Mouse (Mus musculus): ENCODE measurements at regions not wholly inside any gene's neighbourhood (a gene's known extent, or its start where the extent isn't known, plus 50 kb on each side); places are given as distances from the start of the nearest gene placed in this dataset.

GRCm38 (mm10) chr7:83251995-83252563, 332.6 kb upstream of the Tmc3 start:
- no peak for DNase-seq (ENCODE audit: low read depth)

DNA sequence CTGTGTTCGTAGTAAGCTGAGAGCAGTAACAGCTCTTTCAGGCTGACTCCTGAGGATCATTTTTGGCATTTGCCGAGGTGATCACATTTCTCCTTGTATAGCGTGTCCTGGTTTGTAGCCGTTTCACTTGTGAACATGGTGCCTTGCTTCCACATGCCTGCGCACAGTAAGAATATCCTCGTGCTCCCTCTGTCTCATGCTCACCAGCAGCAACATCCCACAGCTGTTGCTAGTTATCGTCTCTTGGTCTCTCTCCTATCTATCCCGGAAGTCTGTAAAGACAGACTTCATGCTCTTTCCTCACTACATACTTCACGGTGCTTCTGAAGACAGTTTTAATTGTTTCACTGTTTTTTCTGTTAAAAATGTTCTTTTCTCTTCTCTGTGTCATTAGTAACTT, 331.7 kb upstream of the Tmc3 start:
- DNase-seq (ENCODE audit: low read depth): no peak

DNA sequence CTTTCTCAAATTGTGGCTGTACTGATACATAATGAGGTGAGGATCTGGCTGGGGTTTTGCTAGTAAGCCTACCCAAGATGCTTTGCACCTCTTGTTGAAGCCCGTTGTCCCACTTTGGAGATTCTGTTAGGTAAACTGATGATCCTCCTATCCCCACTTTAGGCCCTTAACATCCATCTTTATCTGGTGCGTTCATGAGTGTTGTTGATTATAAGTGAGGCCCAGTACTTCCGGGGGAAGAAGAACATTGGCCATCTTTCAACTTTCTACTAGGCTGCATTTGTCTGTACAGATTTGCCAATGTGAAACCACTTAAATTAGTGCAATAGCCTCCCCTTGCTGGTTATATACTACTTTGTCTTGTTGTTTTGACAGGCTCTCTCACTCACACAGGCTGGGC, 331.3 kb upstream of the Tmc3 start:
- no peak for DNase-seq (ENCODE audit: low read depth)

DNA sequence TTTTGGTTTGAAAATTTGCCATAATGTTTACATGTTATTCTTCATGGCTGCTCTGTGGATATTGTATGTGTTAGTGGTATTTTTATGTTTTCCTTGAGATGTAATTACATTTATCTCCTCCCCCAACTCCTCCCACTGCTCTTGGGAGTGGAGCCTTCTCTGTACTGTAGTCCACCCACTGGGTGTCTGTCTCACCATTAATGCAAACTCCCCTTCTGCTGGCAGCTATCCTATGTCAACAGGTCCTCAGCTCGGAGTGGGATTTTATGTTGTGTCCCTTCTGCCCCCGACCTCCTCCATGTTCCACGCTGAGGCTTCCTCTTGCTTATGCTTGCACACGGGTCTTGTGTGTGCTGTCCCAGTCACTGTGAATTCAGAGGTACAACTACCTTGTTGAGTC, 330.3 kb upstream of the Tmc3 start:
- no peak for DNase-seq (ENCODE audit: low read depth)

DNA sequence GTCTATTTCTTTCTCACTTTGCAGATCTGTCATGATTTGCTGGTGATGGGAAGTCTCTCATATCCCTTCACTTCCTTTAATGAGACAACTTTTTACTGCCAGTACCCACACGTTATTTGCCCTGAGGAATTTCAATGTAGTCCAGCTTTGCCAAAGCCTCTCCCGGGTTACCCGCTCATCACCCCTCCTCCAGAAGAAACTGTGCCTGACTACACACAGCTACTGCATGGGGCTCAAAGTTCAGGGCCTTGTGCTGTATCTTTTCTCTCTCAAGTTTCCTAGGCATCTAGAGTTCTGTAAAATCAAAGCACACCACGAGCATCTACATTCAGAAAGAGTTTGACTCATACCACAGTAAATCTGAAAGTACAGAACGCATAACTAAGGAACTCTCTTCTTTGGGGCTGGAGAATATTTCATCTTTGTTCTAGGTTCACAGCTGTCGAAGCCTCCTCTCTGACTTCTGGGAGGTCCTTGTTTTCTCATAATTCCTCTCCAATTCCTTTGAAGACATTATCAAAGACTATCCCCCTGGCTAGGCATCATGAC, 328.4 kb upstream of the Tmc3 start:
- DNase-seq (ENCODE audit: low read depth): no peak

DNA sequence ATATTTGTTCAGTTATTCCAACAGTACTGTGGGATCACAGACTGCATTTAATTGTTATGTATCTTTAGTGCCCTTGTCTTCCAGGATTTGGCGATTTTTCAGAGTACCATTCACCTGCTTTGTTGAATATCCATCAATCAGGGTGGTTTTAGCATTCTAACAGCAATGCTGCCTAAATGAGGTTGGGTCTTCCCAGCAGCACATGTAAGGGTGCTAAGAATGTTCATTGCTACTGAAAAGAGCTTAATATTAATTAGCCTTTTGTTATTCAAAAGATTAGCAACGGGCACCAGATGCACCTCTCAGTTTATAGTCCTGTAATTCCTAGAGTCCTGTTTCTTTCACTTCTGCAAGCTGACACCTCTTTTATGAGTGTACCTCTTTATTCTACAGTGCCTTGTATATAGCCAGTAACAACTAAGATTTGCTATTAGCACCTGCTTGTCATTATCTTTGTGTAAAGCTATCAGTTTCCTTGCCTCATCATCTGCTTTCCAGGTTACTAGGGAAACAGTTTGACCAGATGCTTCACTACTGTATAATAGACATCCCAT, 326.3 kb upstream of the Tmc3 start:
- no peak for DNase-seq (ENCODE audit: low read depth)

DNA sequence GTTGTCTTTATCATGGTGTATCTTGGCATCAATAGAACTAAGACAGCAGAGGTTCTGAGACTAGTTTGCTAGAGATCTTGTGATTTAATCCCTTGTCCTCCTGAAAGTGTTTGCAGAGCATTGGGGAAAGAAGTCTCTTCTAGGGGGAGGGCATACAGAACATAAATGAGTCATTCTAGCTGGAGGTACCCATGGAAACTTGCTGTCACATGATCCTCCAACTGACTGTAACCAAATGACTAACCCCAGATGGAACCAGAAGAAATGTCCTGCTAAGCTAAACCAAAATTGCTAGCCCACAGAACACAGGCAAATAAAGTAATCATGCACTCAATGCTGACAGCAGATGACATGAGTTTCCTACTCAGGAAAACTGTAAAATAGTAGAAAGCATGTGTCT, 323.2 kb upstream of the Tmc3 start:
- no peak for DNase-seq (ENCODE audit: low read depth)

DNA sequence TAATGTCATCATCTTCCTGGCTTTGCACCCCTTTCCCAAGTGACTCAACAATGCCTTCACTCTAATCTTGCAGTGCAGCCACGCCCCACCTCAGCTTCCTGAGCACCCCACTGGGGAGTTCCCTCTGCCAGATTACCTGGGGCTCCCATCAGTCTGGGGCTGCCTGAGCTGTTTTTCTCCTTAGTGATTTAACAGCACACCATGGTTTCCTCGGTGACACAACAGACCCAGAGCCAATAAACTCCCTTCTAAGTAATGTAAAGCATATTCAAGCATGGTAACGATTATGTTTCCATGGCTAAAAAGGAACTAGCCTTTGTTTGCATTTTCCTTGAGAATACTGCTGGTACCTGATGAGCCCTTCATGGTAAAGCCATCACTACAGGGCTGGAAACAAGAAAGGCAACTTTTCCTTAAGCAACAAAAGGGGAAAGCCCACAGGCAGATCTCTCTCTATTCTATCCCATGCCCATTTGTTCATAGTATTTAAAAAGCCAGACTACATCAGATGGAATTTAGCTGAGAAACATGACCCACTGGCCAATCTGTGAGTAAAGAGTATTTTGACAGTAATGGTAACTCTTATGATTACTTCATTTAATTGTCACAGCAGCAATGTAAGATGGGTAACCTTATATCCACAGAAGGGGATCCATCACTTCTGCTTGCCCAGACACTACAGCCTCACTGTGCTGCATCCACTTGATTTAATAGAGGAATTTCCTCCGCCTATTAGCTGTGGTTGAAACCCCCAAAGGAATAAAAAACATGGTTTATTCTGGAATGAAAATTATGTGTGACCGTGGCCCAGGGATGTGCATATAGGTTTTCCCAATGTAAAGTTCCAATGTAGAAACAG, 294.6 kb upstream of the Tmc3 start:
- DNase-seq (ENCODE audit: low read depth): no peak

- DNase-seq (ENCODE audit: low read depth): no peak
Observed at GRCm38 (mm10) chr7:83307112-83307511, 277.6 kb upstream of the Tmc3 start.

- DNase-seq (ENCODE audit: low read depth): no peak
Observed at GRCm38 (mm10) chr7:83312172-83312571, 272.6 kb upstream of the Tmc3 start.

- DNase-seq (ENCODE audit: low read depth): no peak
Observed at GRCm38 (mm10) chr7:83329809-83330412, 254.8 kb upstream of the Tmc3 start.

- DNase-seq (ENCODE audit: low read depth): no peak
Observed at GRCm38 (mm10) chr7:83347103-83347754, 237.5 kb upstream of the Tmc3 start.

DNA sequence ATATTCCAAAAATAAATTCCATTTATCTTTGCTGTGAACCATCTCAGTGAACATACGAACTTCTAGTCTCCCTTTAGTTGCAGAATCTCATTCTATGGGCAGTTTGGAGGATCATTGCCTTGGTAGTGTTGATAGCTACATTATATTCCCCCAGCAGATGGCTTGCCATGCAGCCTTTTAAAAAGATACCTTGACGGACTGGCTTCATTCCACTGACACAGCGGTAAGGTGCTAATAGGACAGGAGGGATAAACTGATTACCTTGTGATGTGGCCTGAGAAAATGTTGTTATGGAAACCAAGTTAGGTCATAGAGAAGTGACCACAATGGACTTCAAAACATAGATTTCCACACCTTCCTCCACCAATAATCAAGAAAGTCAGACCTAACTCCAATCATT, 215.5 kb upstream of the Tmc3 start:
- DNase-seq (ENCODE audit: low read depth): no peak

DNA sequence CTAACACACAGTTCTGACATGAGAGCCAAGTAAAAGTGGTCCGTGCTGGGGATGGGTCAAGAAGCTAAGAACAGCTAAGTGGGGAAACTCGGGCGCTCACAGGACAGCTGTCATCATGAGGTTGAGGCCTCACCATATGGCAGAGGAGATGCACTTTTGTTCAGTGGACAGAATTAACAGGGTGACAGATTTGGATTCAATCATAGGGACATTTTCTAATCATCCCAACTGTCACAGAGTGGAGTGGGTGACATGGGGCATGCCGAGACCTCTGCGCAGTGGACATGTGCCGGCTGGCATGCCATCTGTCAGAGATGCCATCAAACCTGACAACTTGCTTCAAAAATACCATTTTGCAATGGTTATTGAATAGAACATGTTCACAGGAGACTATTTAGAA, 215.1 kb upstream of the Tmc3 start:
- no peak for DNase-seq (ENCODE audit: low read depth)

DNA sequence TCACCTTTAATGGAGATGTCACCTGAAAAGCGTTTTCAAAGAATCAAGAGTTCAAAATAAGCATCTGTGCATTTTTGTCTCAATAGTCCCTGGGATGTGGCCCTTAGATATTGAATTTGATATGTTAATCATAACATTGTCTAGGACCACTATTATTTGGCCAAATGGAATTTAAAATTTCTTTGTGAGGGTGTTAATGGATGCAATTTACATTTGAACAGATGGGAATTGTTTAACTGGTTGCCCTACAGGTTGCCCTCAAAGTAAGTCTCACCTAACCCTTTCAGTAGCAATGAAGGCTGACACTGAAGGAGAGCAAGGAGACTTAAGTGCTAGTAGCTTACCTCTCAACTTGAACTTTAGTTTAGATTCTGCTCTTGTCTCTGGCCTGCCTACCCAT, 207.9 kb upstream of the Tmc3 start:
- no peak for DNase-seq (ENCODE audit: low read depth)

DNA sequence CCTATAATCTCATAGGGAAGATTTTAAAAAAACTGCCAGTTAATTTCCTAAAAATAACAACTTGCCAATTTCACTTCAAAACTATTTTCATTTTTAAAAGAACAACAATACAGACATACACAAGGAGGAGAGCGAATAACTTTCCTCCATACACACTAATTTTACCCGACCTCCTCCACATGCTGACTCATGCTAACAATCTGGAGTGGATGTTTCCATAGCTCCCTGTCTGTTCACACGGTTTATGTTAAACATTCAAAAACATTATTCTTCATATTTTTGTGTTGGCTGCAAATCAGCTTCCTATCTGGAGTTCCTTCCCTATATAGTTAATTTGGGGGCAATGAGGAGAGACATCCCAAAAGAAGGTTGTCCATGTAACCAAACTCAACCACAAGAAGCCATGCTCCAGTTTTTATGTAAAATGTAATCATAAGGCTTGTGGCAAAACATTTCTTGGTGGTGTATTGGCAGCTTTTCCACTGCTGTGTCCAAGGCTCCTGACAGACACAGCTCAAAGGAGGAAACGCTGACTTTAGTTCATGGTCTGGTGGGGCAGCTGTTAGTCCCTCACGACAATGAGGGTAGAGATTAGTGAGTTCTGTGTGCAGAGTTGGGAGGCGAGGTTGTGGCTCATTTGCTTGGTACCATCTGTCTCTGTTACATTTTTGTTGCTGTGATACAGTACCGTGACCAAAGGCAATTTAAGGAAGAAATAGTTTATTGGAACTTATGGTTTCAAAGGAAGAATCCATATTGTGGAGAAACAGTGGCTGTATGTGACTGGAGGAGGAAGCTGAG, 203.1 kb upstream of the Tmc3 start:
- no peak for DNase-seq (ENCODE audit: low read depth)

DNA sequence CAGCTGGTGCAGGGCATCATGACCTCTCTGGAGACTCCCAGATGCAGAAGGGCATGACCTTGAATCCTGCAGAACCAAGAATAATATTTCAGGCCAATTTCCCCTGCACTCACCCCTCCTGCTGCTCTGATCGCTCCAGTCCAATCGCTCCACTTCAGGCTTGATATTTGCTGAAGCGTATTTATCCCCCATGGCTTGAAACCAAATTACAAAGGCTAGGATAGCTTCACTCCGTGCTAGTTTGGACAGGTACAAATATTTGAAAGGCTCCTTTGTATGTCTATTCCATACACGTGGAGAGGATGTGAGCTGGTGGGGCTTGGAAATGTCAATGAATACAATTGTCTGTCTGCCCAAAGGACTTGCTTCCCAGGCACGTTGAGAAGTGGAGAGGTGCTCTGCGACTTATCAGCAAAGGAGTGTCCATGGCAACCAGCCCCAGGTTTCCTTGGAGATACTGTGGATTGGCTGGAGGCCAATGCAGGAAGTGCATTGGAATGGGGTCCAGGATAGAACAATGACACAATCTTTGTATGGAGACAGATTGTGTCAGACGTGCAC, 201.8 kb upstream of the Tmc3 start:
- DNase-seq (ENCODE audit: low read depth): no peak

DNA sequence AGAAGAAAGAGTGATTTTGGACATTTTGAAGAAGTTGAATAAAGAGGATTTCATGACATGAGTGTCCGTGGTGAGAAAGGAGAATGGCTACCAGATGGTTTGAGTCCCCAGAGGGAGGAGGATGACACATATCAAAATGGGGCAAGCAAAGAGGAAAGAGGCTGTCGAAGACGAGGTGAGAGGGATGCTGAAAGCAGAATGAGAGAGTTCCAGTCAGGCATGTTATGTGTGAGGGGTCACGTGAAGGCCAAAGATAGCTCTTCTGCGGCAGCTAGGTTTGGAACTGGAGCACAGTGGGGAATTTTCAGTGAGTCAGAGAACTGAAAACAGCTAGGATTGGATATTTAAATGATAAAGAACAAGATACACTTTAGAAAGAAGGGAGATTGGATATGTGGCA, 193.3 kb upstream of the Tmc3 start:
- DNase-seq (ENCODE audit: low read depth): no peak

DNA sequence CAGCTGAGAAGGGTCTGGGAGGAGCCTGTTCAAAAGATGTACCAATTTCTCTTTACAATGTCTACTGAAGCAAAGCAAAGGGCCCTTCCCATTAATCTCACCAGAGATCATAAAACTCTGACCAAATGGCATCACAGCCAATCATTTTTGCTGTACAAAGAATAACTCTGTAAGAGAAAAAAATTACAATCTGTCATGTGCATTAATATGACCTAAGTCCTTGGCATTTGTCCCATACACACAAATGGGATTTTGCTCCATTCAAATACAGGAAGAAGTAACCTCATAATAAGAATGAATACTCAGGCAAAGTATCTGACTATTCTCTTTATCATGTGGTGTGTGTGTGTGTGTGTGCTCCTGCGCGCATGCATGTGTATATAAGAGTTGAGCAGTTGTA, 192.5 kb upstream of the Tmc3 start:
- no peak for DNase-seq (ENCODE audit: low read depth)

GRCm38 (mm10) chr7:83392625-83393024, 192.1 kb upstream of the Tmc3 start:
- DNase-seq (ENCODE audit: low read depth): no peak

- DNase-seq (ENCODE audit: low read depth): no peak
Observed at GRCm38 (mm10) chr7:83394156-83394555, 190.6 kb upstream of the Tmc3 start.
